Mouse (Mus musculus): ENCODE data around the gene Pgls.

DNA sequence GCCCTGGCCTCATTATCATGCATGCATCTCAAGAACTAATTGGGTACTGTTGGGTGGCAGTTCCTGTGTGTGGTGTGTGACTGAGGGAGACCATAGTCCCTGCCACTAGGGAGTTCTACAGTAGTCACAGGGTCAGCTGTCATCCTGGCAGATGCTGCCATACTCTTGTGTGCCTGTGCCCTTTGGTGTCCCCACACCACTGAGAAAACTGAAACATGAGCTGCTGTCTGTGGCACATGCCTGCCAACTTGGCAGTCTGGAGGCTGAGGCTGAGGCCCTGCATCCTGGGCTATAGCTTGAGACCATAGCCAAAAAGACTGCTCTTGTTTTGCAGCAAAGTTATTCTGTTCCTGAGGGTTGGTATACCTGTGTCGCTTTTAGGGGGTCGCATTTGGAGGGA, 27.8 kb downstream of the Pgls start:
- TF ChIP-seq EP300 (IDR thresholded peaks at IDR 0.05; ENCODE audit: low read depth) (no peak), CTCF (IDR thresholded peaks at IDR 0.05; ENCODE audit: low read depth) (no peak)

Measured in heart, postnatal 0 days (tissue).